ENCODE assay signal across 20 mouse cellular contexts in the genomic region with DNA sequence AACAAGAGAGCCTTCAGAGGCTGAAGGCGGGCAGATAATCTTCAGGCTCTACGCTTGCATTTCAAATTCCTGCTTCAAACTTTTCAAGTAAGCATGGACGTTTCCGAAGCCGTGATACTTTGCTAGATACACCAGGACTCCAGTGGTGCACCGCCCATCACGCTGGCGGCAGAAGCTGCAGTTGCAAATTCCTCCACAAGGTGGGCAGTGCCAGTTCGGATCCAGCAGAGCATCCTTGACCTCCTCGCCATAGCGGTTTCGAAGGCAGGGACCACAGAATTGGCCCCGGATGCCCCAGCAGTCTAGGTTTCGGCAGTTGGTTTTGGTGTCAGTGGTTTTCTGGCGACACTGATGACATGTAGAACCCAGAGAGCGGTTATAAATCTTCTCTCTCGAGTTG. TPM values are rescaled to one million over a fixed set of nuclear protein-coding genes. Genes with fewer than 3 reads are reported as not detected.
DNase-seq lines count a peak whose midpoint lies in the region; ATAC-seq and TF ChIP-seq lines count a peak whose summit lies in the region.
"Had no signal": no experiment of that assay in that cellular context is flagged by ENCODE, and none has a peak within 500 bp of the region (broad histone marks: within the 10 kb centered on the region; RNA-seq: fewer than 3 reads in every experiment).

No protein-coding gene starts in this region.

- no peaks in the 10 kb centered on the region for H3K9me3 ChIP-seq in liver, embryonic 14.5 days (ENCODE audit: control insufficient read depth, low read length)
- no peaks in the 10 kb centered on the region for H3K9me3 ChIP-seq in liver, embryonic 11.5 days (ENCODE audit: control insufficient read depth, low read length)
- H3K9me3 ChIP-seq: embryonic facial prominence, embryonic 10.5 days; forebrain, embryonic 12.5 days; midbrain, embryonic 15.5 days had no signal

- TF ChIP-seq EP300 in heart, adult 2 months (IDR thresholded peaks at IDR 0.05; ENCODE audit: insufficient read depth, low read depth, low read length) = no peak
- no peak for TF ChIP-seq EP300 in liver, embryonic 14.5 days (IDR thresholded peaks at IDR 0.05; ENCODE audit: low read depth)

- H3K4me2 ChIP-seq in liver, embryonic 14.5 days (ENCODE audit: low read depth) = no peak overlapping the region
- H3K4me2 ChIP-seq in liver, embryonic 11.5 days = no peak overlapping the region
- H3K4me2 ChIP-seq: forebrain, embryonic 12.5 days; midbrain, embryonic 15.5 days had no signal

- no peak overlapping the region for H3K4me3 ChIP-seq in heart, adult 2 months
- H3K4me3 ChIP-seq in liver, embryonic 14.5 days (ENCODE audit: insufficient read depth in 1 of 2, low read depth in 2 of 2, low read length in 2 of 2) = no peak overlapping the region
- no peak overlapping the region for H3K4me3 ChIP-seq in liver, embryonic 11.5 days (ENCODE audit: low read depth, low read length)
- H3K4me3 ChIP-seq: embryonic facial prominence, embryonic 10.5 days; forebrain, embryonic 12.5 days; gastrocnemius, adult 2 months; megakaryocyte, embryonic 14.5 days; midbrain, embryonic 15.5 days; myocyte had no signal

- no peak for TF ChIP-seq POLR2A in heart, adult 2 months (IDR thresholded peaks at IDR 0.05; ENCODE audit: insufficient read depth, low read depth, low read length)

- peak; percentile 22; the same call in 1 of the 2 replicates for TF ChIP-seq CTCF in heart, adult 2 months (IDR thresholded peaks at IDR 0.05)
- peak; percentile 45 for TF ChIP-seq CTCF in liver, embryonic 14.5 days (IDR thresholded peaks at IDR 0.05; ENCODE audit: low read depth)

- intact Hi-C loops in heart, adult 2 months (cut with DNase I) = no loop called here
- intact Hi-C loops in heart, postnatal 36 days (cut with DNase I) = no loop called here

- 61% methylated on average over 17 of the region's 17 CpGs for WGBS in heart, adult 2 months
- WGBS in liver, embryonic 14.5 days (ENCODE audit: insufficient replicate concordance) = 53% methylated on average over 17 of the region's 17 CpGs
- 53% methylated on average over 17 of the region's 17 CpGs for WGBS in liver, embryonic 11.5 days

- no peak for DNase-seq in heart, adult 2 months
- DNase-seq in heart, postnatal 36 days = no peak
- DNase-seq in liver, embryonic 14.5 days (ENCODE audit: low read depth in 3 of 3, low spot score in 3 of 3) = no peak
- DNase-seq in liver, embryonic 11.5 days (ENCODE audit: low spot score) = no peak
- DNase-seq in thymus, postnatal 4 days = peak; percentile 34
- DNase-seq in thymus, postnatal 25 days = no peak
- no peak for DNase-seq in cerebellum, adult 8-10 months
- no peak for DNase-seq in right cerebral cortex, postnatal 10 days (ENCODE audit: low spot score in 2 of 2)
- DNase-seq: cerebellum, adult 18-20 months; gastrocnemius, adult 2 months; heart, adult 18-20 months; kidney, adult 2 months; kidney, postnatal 25 days; right cerebral cortex, postnatal 25 days had no signal

- H3K27ac ChIP-seq in heart, adult 2 months = no peak overlapping the region
- no peak overlapping the region for H3K27ac ChIP-seq in liver, embryonic 14.5 days
- H3K27ac ChIP-seq in liver, embryonic 11.5 days (ENCODE audit: low read depth, low read length) = no peak overlapping the region
- H3K27ac ChIP-seq: embryonic facial prominence, embryonic 10.5 days; forebrain, embryonic 12.5 days; gastrocnemius, adult 2 months; midbrain, embryonic 15.5 days had no signal

- no peak for ATAC-seq in liver, embryonic 14.5 days (ENCODE audit: insufficient read depth)
- ATAC-seq in liver, embryonic 11.5 days (replicated peaks; ENCODE audit: low FRiP score) = no peak
- ATAC-seq: hindbrain, embryonic 16.5 days; midbrain, embryonic 15.5 days had no signal

- no peak overlapping the region for H3K9ac ChIP-seq in heart, adult 2 months (ENCODE audit: low read depth, low read length)
- H3K9ac ChIP-seq in liver, embryonic 14.5 days (replicated peaks) = no peak overlapping the region
- no peak overlapping the region for H3K9ac ChIP-seq in liver, embryonic 11.5 days (ENCODE audit: low read depth, low read length)
- H3K9ac ChIP-seq: forebrain, embryonic 12.5 days; midbrain, embryonic 15.5 days had no signal

- H3K27me3 ChIP-seq in heart, adult 2 months (ENCODE audit: control insufficient read depth, insufficient read depth, low read length) = no peaks in the 10 kb centered on the region
- H3K27me3 ChIP-seq in liver, embryonic 14.5 days (ENCODE audit: control insufficient read depth, insufficient read depth, low read length) = no peaks in the 10 kb centered on the region
- H3K27me3 ChIP-seq in liver, embryonic 11.5 days (replicated peaks; ENCODE audit: control insufficient read depth, insufficient read depth, low read length) = 0 out of 2 replicates have a peak, but pooled peaks cover 10% of the 10 kb centered on the region
- H3K27me3 ChIP-seq: forebrain, embryonic 12.5 days; midbrain, embryonic 15.5 days had no signal

- no peaks in the 10 kb centered on the region for H3K36me3 ChIP-seq in heart, adult 2 months (ENCODE audit: control insufficient read depth, insufficient read depth, low read length)
- H3K36me3 ChIP-seq in liver, embryonic 14.5 days (replicated peaks; ENCODE audit: control insufficient read depth, insufficient read depth, low read depth) = no peaks in the 10 kb centered on the region
- H3K36me3 ChIP-seq in liver, embryonic 11.5 days (ENCODE audit: control insufficient read depth, insufficient read depth, low read length) = no peaks in the 10 kb centered on the region
- H3K36me3 ChIP-seq: embryonic facial prominence, embryonic 10.5 days; forebrain, embryonic 12.5 days; midbrain, embryonic 15.5 days had no signal

- no peaks in the 10 kb centered on the region for H3K4me1 ChIP-seq in heart, adult 2 months (ENCODE audit: control insufficient read depth, insufficient read depth, low read length)
- H3K4me1 ChIP-seq in liver, embryonic 14.5 days (replicated peaks; ENCODE audit: control insufficient read depth in 2 of 2, insufficient read depth in 2 of 2, low read length in 1 of 2) = no peaks in the 10 kb centered on the region
- H3K4me1 ChIP-seq in liver, embryonic 11.5 days (replicated peaks; ENCODE audit: control insufficient read depth, insufficient read depth, low read length) = no peaks in the 10 kb centered on the region
- H3K4me1 ChIP-seq: embryonic facial prominence, embryonic 10.5 days; forebrain, embryonic 12.5 days; megakaryocyte, embryonic 14.5 days; midbrain, embryonic 15.5 days had no signal

- H3K79me2 ChIP-seq in heart, adult 2 months (replicated peaks; ENCODE audit: control insufficient read depth, insufficient read depth, low read length) = no peaks in the 10 kb centered on the region

RNA-seq across cellular contexts. Expression of gene Pkp2, which starts 15.7 kb away (rescaled TPM):
- total RNA-seq in heart, adult 2 months (2021) = 100 to 1,000 TPM; 123 to 133 TPM
- polyA plus RNA-seq in heart, adult 2 months (2012; rRNA removed) = 62.3 and 74.5 TPM in 2 replicates
- 100 to 1,000 TPM; 163 to 168 TPM for total RNA-seq in heart, postnatal 36 days (2021)
- 2.9 and 4.2 TPM in 2 replicates for polyA plus RNA-seq in liver, embryonic 14.5 days (2012; rRNA removed)
- polyA plus RNA-seq in liver, embryonic 14.5 days (2014; fragmentation: Nextera tagmentation; extraction: Ambion mirVana) = 6.0 and 8.3 TPM in 2 replicates
- polyA plus RNA-seq in liver, embryonic 11.5 days (2014; fragmentation: Nextera tagmentation; extraction: Ambion mirVana) = 7.1 and 8.1 TPM in 2 replicates
